Mouse (Mus musculus) forebrain, postnatal 0 days (tissue): ENCODE measurements around the gene Dusp5. TPM values are rescaled to one million over a fixed set of nuclear protein-coding genes. Genes with fewer than 3 reads are reported as not detected.

ENCODE experiments used
- ATAC-seq: fragments of 200-750 bp; cut with Nextera tagmentation; 2 replicates; pipeline ENCODE4 v1.8.0; 2017; ENCODE audit warnings: mild to moderate bottlenecking, moderate library complexity
- DNase-seq: peaks from one replicate; pipeline ENCODE4 v3.0.0-alpha.2; 2015
- H3K27ac ChIP-seq: fragments of 300-500 bp; sonication (generic); 2 replicates; pipeline ENCODE4 v1.5.1; 2014; ENCODE audit warnings: low read depth, mild to moderate bottlenecking, antibody characterized with exemption, low read length, moderate library complexity, mixed read lengths
- H3K27me3 ChIP-seq: fragments of 300-500 bp; sonication (generic); 2 replicates; pipeline ENCODE4 v1.6.1; 2014; ENCODE audit warnings: mild to moderate bottlenecking, low read length, mixed read lengths; ENCODE audit not compliant: insufficient read depth
- H3K36me3 ChIP-seq: fragments of 300-500 bp; sonication (generic); 2 replicates; pipeline ENCODE4 v1.6.1; 2014; ENCODE audit warnings: mild to moderate bottlenecking, moderate library complexity; ENCODE audit not compliant: insufficient read depth
- H3K4me1 ChIP-seq: fragments of 300-500 bp; sonication (generic); 2 replicates; pipeline ENCODE4 v1.6.1; 2014; ENCODE audit warnings: antibody characterized with exemption; ENCODE audit not compliant: insufficient read depth
- H3K4me2 ChIP-seq: fragments of 300-500 bp; sonication (generic); 2 replicates; pipeline ENCODE4 v1.6.1; 2014; ENCODE audit warnings: low read depth, mild to moderate bottlenecking, moderate library complexity
- H3K4me3 ChIP-seq: fragments of 300-500 bp; sonication (generic); 2 replicates; pipeline ENCODE4 v1.5.1; 2014; ENCODE audit warnings: low read depth, low read length, mixed read lengths
- H3K9ac ChIP-seq: fragments of 300-500 bp; sonication (generic); 2 replicates; pipeline ENCODE4 v1.6.1; 2014; ENCODE audit warnings: mild to moderate bottlenecking
- H3K9me3 ChIP-seq: fragments of 300-500 bp; sonication (generic); 2 replicates; pipeline ENCODE4 v1.6.1; 2016; ENCODE audit warnings: low read length
- CTCF ChIP-seq: sonication (generic); IDR thresholded peaks from 2 replicates; pipeline ENCODE4 v1.5.1; 2016; ENCODE audit warnings: antibody characterized with exemption, control low read depth, low read depth
- WGBS: fragments of 180-500 bp; shearing (Covaris S2); extraction: QIAGEN DNeasy Blood & Tissue Kit; methylation state at CpG from one replicate; pipeline ENCODE4 v1.1.7; 2014; 5-methylcytosine and 5-hydroxymethylcytosine counted together
- polyA plus RNA-seq: library from polyadenylated mRNA; unstranded; fragments of >200 nt; fragmentation: Nextera tagmentation; extraction: Ambion mirVana; gene quantifications from 2 replicates; pipeline ENCODE4 v1.2.1, GENCODE M21; 2015
- total RNA-seq: library from RNA; depleted of rRNA; stranded (reverse); fragments of >200 nt; gene quantifications from 2 replicates; pipeline ENCODE4 v1.2.3, GENCODE M21; 2014

The Dusp5 gene
- total and polyA plus RNA-seq, 2 experiments from 2014 or later = 5.0 to 7.6 TPM

DNA sequence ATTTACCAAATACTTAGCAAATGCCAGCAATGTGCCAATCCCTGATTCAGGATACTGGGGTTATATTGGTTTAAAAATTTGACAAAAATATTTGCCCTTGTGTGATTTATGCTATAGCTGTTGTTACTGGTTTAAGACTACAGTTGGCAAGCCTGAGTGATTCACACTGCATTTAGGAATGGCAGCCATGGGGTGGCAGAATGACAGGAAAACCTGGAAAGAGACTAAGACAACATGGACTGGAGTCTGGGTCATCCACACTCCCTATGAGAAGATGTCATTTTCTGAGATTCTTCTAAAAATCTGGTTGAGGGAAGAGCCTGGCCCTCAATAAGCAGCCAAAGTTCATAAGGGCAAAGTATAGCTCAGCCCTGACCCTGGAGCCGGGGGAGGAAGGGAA lies 39.0 kb upstream of the Dusp5 start:
- no peak for TF ChIP-seq CTCF
- H3K9me3 ChIP-seq = no peaks in the 10 kb centered on the region
- ATAC-seq (no peak), DNase-seq (no peak)
- H3K9ac ChIP-seq = no peak overlapping the region
- no peak overlapping the region for H3K4me2 ChIP-seq
- no peaks in the 10 kb centered on the region for H3K4me1 ChIP-seq
- H3K27ac ChIP-seq = no peak overlapping the region
- no peak overlapping the region for H3K4me3 ChIP-seq
- WGBS = 77% methylated on average over 1 of the region's 1 CpGs
- H3K36me3 ChIP-seq = no peaks in the 10 kb centered on the region
- H3K27me3 ChIP-seq = no peaks in the 10 kb centered on the region

DNA sequence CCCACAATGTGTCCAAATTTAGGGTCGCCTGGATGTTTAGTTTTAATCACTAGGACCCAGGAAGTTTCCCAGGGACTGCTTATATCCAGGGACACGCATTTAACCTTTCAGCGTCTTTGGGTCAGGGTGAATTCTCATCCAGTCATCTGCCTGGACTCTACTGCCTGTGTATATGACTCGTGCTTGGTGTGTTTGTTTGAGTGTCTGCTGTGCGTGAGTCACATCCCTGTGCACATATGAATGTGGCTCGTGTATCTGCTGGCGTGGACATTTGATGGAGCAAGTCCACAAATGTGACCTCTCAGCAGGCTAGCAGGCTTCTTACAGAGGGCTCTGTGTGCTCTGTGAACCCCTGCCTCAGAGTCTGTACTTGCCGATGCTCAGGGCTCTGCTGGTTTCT lies 38.0 kb upstream of the Dusp5 start:
- DNase-seq (no peak), ATAC-seq (no peak)
- no peak overlapping the region for H3K9ac ChIP-seq
- H3K27ac ChIP-seq = no peak overlapping the region
- no peak overlapping the region for H3K4me2 ChIP-seq
- no peaks in the 10 kb centered on the region for H3K36me3 ChIP-seq
- TF ChIP-seq CTCF = no peak
- H3K4me3 ChIP-seq = no peak overlapping the region
- no peaks in the 10 kb centered on the region for H3K4me1 ChIP-seq
- no peaks in the 10 kb centered on the region for H3K27me3 ChIP-seq
- no peaks in the 10 kb centered on the region for H3K9me3 ChIP-seq
- WGBS = 80% methylated on average over 8 of the region's 8 CpGs

DNA sequence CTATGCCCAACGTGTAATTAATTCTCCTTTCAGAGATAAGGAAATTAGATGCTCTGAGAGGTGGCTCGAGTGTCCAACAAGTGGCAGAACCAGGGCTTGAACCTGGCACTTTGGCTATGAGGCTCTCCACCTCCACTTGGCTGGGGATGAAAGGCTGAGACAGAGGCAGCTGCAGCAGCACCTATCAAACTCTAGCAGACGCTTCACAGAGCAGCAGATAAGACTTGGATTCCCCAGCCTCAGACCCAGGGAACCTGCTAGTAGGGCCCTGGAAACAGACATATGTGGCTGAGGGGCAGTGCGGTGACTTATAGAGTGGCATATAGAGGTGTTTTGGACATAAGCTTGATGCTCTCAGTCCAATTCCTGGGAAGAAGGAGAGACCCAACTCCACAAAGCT lies 36.4 kb upstream of the Dusp5 start:
- no peaks in the 10 kb centered on the region for H3K36me3 ChIP-seq
- no peak overlapping the region for H3K4me3 ChIP-seq
- DNase-seq (no peak), ATAC-seq (no peak)
- H3K27ac ChIP-seq = no peak overlapping the region
- H3K27me3 ChIP-seq = no peaks in the 10 kb centered on the region
- TF ChIP-seq CTCF = no peak
- no peaks in the 10 kb centered on the region for H3K4me1 ChIP-seq
- H3K9ac ChIP-seq = no peak overlapping the region
- H3K4me2 ChIP-seq = no peak overlapping the region
- no peaks in the 10 kb centered on the region for H3K9me3 ChIP-seq
- WGBS = 90% methylated on average over 4 of the region's 4 CpGs

DNA sequence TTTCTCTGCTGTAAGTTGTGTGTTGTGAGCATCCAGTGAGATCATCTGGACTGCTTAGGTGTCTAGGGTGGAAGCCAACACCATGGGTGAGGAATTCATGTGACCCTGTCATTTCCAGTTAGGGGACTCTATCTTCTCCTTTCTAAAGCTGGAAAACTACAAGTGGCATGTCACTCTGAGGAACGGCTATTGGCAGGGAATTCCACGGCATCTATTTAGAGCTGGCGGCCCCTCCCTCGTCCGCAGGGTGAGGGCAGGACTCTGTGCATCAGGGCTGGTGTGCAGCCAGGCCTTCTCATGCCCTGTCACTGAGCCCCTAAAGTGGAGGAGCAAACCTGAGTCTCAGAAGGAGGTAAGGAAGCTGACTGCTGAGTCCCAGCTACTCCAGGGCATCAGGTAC lies 35.0 kb upstream of the Dusp5 start:
- Histone ChIP-seq H3K4me3 (no peak overlapping the region), H3K4me2 (no peak overlapping the region), H3K9me3 (no peaks in the 10 kb centered on the region), H3K27me3 (no peaks in the 10 kb centered on the region), H3K27ac (no peak overlapping the region), H3K36me3 (no peaks in the 10 kb centered on the region), H3K9ac (no peak overlapping the region), H3K4me1 (no peaks in the 10 kb centered on the region)
- no peak for DNase-seq
- ATAC-seq = no peak
- 58% methylated on average over 5 of the region's 5 CpGs for WGBS
- TF ChIP-seq CTCF = no peak

DNA sequence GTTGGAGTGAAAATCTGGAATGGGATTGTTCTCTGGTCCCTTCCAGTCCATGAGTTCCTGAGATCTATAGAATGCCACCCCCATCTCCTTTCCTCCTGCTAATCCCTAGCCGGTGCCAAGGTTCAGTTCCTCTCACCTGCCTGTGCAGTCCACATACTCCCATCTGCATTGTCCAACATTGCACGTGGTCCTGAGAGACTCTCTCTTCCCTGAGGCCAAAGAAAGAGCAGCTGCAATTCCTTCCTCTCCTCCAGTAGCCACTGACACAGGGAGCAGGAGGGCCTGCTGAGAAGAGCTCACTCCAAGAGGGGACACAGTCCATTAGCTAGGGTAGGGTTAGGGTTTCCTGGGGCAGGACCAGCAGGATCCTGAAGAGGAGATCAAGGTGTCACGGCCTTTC lies 31.0 kb upstream of the Dusp5 start:
- Histone ChIP-seq H3K27me3 (no peaks in the 10 kb centered on the region), H3K36me3 (no peaks in the 10 kb centered on the region), H3K9ac (no peak overlapping the region), H3K27ac (no peak overlapping the region), H3K4me2 (no peak overlapping the region), H3K9me3 (no peaks in the 10 kb centered on the region), H3K4me1 (no peaks in the 10 kb centered on the region), H3K4me3 (no peak overlapping the region)
- DNase-seq (no peak), ATAC-seq (no peak)
- 75% methylated on average over 3 of the region's 3 CpGs for WGBS
- TF ChIP-seq CTCF = no peak

DNA sequence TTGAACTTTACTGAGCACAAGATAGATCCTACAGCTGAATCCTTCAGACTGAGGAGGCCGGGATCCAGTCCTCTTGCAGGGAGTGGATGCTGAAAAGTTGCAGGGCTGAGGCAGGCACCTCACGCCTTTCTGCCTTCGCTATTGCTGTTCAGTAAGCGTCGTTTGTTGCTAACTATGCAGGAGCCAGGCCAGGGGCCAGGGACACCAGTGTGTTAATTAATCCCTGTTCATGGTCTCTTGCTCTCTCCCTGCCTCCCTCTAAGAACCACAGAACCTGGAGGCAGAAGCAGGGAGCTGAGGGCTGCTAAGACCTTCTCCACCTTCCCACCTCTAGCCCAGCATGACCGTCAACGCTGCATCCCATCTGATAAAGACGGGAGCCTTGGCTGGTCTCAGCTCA lies 29.9 kb upstream of the Dusp5 start:
- H3K4me3 ChIP-seq = no peak overlapping the region
- ATAC-seq (no peak), DNase-seq (no peak)
- H3K4me1 ChIP-seq = no peaks in the 10 kb centered on the region
- no peak for TF ChIP-seq CTCF
- H3K27ac ChIP-seq = no peak overlapping the region
- WGBS = 81% methylated on average over 8 of the region's 8 CpGs
- no peak overlapping the region for H3K4me2 ChIP-seq
- no peaks in the 10 kb centered on the region for H3K27me3 ChIP-seq
- no peak overlapping the region for H3K9ac ChIP-seq
- H3K9me3 ChIP-seq = no peaks in the 10 kb centered on the region
- no peaks in the 10 kb centered on the region for H3K36me3 ChIP-seq

DNA sequence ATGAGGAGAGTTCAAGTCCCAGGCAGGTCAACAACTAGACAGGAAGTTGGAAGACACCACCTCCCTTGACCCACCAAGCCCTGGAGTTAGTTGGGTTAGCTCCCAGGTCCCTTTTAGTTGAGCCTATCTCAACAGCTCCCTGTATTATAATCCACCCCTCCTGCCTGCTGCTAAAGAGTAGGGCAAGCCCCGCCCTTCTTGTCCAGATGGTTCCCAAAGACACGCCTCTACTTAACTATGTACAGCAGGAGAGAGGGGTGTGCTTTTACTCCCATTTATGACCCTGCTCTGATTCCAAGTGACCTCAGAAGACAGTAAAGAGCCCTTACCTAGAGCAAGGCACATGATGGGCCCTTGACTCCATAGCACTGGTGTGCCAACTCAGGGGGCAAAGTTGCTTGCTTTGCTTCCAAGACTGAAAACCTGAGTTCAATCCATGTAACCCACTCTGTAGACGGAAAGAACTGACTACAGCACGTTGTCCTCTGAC lies 29.4 kb upstream of the Dusp5 start:
- no peaks in the 10 kb centered on the region for H3K9me3 ChIP-seq
- no peak overlapping the region for H3K4me3 ChIP-seq
- 92% methylated on average over 4 of the region's 4 CpGs for WGBS
- TF ChIP-seq CTCF = no peak
- no peaks in the 10 kb centered on the region for H3K27me3 ChIP-seq
- DNase-seq (no peak), ATAC-seq (no peak)
- H3K9ac ChIP-seq = no peak overlapping the region
- H3K4me2 ChIP-seq = no peak overlapping the region
- H3K36me3 ChIP-seq = no peaks in the 10 kb centered on the region
- H3K27ac ChIP-seq = no peak overlapping the region
- H3K4me1 ChIP-seq = no peaks in the 10 kb centered on the region
